Mouse (Mus musculus) CD4-positive, CD25-positive, alpha-beta regulatory T cell, adult 4 months (primary cell): ENCODE data around the gene Myl3. TPM values are rescaled to one million over a fixed set of nuclear protein-coding genes. Genes with fewer than 3 reads are reported as not detected.
A peak's percentile ranks its signal among the peaks of the same experiment; 100 is the strongest.

Experiments
- ATAC-seq: one replicate; pipeline ENCODE4 v1.8.0; 2017
- polyA plus RNA-seq, 2 experiments: library from polyadenylated mRNA; unstranded; fragments of 100-300 nt; shearing (Covaris generic); gene quantifications; one replicate each; pipeline ENCODE4 v1.2.1; 2017

The Myl3 gene
- polyA plus RNA-seq, 2 experiments from 2014 or later = not detected

GRCm38 (mm10) chr9:110763405-110763804 lies 21.7 kb downstream of the Myl3 start:
- no peak for ATAC-seq

- no peak for ATAC-seq
Measured at GRCm38 (mm10) chr9:110772336-110772735, 30.7 kb downstream of the Myl3 start.

- no peak for ATAC-seq
Measured at GRCm38 (mm10) chr9:110774403-110775268, 33.0 kb downstream of the Myl3 start.

- ATAC-seq = no peak
Measured at GRCm38 (mm10) chr9:110775269-110776022, 33.8 kb downstream of the Myl3 start.

- no peak for ATAC-seq
Measured at GRCm38 (mm10) chr9:110778100-110778499, 36.4 kb downstream of the Myl3 start.

GRCm38 (mm10) chr9:110778559-110778958 lies 36.9 kb downstream of the Myl3 start:
- no peak for ATAC-seq

GRCm38 (mm10) chr9:110779242-110779913 lies 37.7 kb downstream of the Myl3 start:
- no peak for ATAC-seq

GRCm38 (mm10) chr9:110781256-110781721 lies 39.6 kb downstream of the Myl3 start:
- peak; percentile 91 for ATAC-seq

GRCm38 (mm10) chr9:110781731-110782130 lies 40.1 kb downstream of the Myl3 start:
- peak; percentile 7 for ATAC-seq

- no peak for ATAC-seq
Measured at GRCm38 (mm10) chr9:110783611-110784010, 42.0 kb downstream of the Myl3 start.

GRCm38 (mm10) chr9:110788169-110788568 lies 46.5 kb downstream of the Myl3 start:
- no peak for ATAC-seq

- ATAC-seq = no peak
Measured at GRCm38 (mm10) chr9:110790462-110790861, 48.8 kb downstream of the Myl3 start.

GRCm38 (mm10) chr9:110797013-110797412 lies 55.4 kb downstream of the Myl3 start:
- no peak for ATAC-seq

GRCm38 (mm10) chr9:110797866-110798265 lies 56.2 kb downstream of the Myl3 start, which contains the start of gene Prss42:
Prss42 (plus strand) TSS chr9:110798166.
- no peak for ATAC-seq

- ATAC-seq = no peak
Measured at GRCm38 (mm10) chr9:110800834-110801479, 59.3 kb downstream of the Myl3 start.

- ATAC-seq = no peak
Measured at GRCm38 (mm10) chr9:110803294-110803693, 61.6 kb downstream of the Myl3 start.

- no peak for ATAC-seq
Measured at GRCm38 (mm10) chr9:110810051-110810450, 68.4 kb downstream of the Myl3 start.

GRCm38 (mm10) chr9:110813789-110814188 lies 72.1 kb downstream of the Myl3 start, which contains the start of gene Prss44:
Prss44 (plus strand) TSS chr9:110813994.
- ATAC-seq = no peak
